Mouse (Mus musculus) limb, embryonic 11.5 days (tissue): ENCODE data around the gene Unc93a2. TPM values are rescaled to one million over a fixed set of nuclear protein-coding genes. Genes with fewer than 3 reads are reported as not detected.
"Not testable (repeated sequence)": the region's sequence is repeated elsewhere in the genome, so short reads cannot be mapped to it uniquely, and the experiment has no call there.

Source experiments
- ATAC-seq: fragments of 200-750 bp; cut with Nextera tagmentation; 2 replicates; pipeline ENCODE4 v1.8.0; 2017; ENCODE audit warnings: low read depth; ENCODE audit not compliant: insufficient number of reproducible peaks, low FRiP score, low TSS enrichment
- DNase-seq: peaks from one replicate; pipeline ENCODE4 v3.0.0-alpha.2; 2015; ENCODE audit warnings: low spot score
- H3K27ac ChIP-seq: fragments of 300-500 bp; sonication (generic); replicated peaks from 2 replicates; pipeline ENCODE4 v1.5.1; 2014; ENCODE audit warnings: low read depth, mild to moderate bottlenecking, low read length
- H3K27me3 ChIP-seq: fragments of 300-500 bp; sonication (generic); 2 replicates; pipeline ENCODE4 v1.6.1; 2014; ENCODE audit warnings: mild to moderate bottlenecking, low read length, mixed read lengths; ENCODE audit not compliant: control insufficient read depth, insufficient read depth
- H3K36me3 ChIP-seq: fragments of 300-500 bp; sonication (generic); 2 replicates; pipeline ENCODE4 v1.6.1; 2014; ENCODE audit warnings: mild to moderate bottlenecking, low read length, moderate library complexity, mixed read lengths; ENCODE audit not compliant: control insufficient read depth, insufficient read depth
- H3K4me1 ChIP-seq: fragments of 300-500 bp; sonication (generic); 2 replicates; pipeline ENCODE4 v1.6.1; 2014; ENCODE audit warnings: low read length, mixed read lengths; ENCODE audit not compliant: control insufficient read depth, insufficient read depth
- H3K4me2 ChIP-seq: fragments of 300-500 bp; sonication (generic); 2 replicates; pipeline ENCODE4 v1.6.1; 2014; ENCODE audit warnings: low read depth, mild to moderate bottlenecking, moderate library complexity; ENCODE audit not compliant: severe bottlenecking
- H3K4me3 ChIP-seq: fragments of 300-500 bp; sonication (generic); 2 replicates; pipeline ENCODE4 v1.5.1; 2014; ENCODE audit warnings: low read depth, low read length
- H3K9ac ChIP-seq: fragments of 300-500 bp; sonication (generic); 2 replicates; pipeline ENCODE4 v1.6.1; 2014; ENCODE audit warnings: mild to moderate bottlenecking, low read length
- H3K9me3 ChIP-seq: fragments of 300-500 bp; sonication (generic); 2 replicates; pipeline ENCODE4 v1.6.1; 2016; ENCODE audit warnings: low read length; ENCODE audit not compliant: control insufficient read depth
- WGBS: fragments of 180-500 bp; shearing (Covaris S2); extraction: QIAGEN DNeasy Blood & Tissue Kit; methylation state at CpG from one replicate; pipeline ENCODE4 v1.1.7; 2014; 5-methylcytosine and 5-hydroxymethylcytosine counted together
- polyA plus RNA-seq: library from polyadenylated mRNA; unstranded; fragments of >200 nt; fragmentation: Nextera tagmentation; extraction: Ambion mirVana; gene quantifications from 2 replicates; pipeline ENCODE4 v1.2.1, GENCODE M21; 2014

Unc93a2 gene
- polyA plus RNA-seq, 1 experiment from 2014 or later: not detected

DNA sequence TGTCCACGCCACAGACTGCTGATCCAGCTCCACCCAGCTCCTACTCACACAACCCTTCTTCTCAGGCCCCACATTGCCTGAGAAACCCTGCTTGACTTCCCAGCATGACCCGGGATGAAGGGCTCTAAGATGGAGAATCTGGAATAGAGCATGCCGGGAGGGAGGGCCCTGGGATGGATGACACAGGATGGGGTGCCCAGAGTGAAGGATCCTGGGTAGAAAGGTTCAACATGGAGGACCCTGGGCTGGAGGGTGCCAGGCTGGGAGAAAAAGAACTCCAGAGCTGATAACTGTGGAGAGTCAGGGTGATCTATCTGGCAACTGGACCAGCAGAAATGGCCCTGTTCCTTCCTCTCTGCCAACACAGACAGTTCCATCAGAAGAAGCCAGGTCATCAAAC, 19.6 kb downstream of the Unc93a2 start:
- H3K9me3 ChIP-seq, H3K9ac ChIP-seq, H3K4me1 ChIP-seq, ATAC-seq, DNase-seq, H3K36me3 ChIP-seq, H3K27me3 ChIP-seq, H3K4me2 ChIP-seq, H3K4me3 ChIP-seq, H3K27ac ChIP-seq: not testable (repeated sequence)
- WGBS: 100% methylated on average over 1 of the region's 3 CpGs

DNA sequence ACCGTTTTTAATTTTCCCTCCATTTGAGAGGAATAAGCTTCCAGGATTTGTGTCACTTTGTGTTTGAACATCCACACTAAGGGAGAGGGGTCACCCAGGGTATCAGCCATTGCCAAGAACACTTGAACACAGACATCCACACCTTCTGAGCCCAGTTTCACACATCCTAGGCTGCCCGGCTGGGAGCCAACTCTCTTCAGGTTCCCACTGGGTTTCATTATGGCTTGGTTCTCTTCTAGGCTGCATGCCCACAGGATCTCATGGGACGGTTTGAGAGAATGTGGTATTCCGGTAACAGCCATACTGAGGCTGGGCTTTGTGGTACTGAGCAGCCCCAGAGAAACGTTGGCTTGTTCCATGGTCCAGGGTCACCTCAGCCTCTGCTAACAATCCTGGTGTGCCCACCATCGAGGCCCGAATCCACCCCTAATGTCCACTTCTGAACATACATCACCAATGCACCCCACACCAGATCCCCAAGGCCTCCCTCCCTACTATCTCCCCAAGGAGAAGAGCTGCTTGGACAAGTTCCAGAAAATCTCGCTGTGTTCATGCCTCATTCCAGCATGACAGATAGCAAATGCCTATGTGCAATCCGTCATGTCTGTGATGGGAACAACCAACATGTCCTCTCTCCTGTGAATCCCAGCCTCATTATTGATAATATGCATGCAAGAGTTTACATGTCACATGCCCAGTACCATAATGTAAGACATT, 24.4 kb downstream of the Unc93a2 start:
- H3K9me3 ChIP-seq, H3K4me2 ChIP-seq, H3K36me3 ChIP-seq, H3K27me3 ChIP-seq, H3K27ac ChIP-seq, H3K9ac ChIP-seq, H3K4me1 ChIP-seq, DNase-seq, H3K4me3 ChIP-seq, ATAC-seq: not testable (repeated sequence)
- WGBS: 88% methylated on average over 9 of the region's 9 CpGs

DNA sequence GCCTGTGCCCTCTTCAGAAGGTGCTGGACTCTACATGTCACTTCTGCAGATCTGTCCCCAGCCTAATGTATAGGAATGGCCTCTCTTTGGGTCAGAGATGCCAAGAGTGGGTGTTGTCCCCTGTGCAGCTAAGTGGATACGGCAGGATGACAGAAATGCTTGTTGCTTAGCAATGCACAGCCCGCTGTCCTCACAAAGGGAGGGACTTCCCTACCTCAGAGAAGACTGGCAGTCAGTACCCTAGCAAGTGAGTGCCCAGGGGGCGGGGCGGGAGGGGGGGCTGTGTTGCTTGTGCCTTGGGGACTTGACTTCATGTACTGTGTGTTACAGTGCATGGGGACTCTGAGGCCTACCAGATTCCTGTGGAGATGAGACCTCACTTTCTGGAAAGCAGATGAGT, 25.5 kb downstream of the Unc93a2 start:
- not testable (repeated sequence) for H3K9me3 ChIP-seq, H3K27ac ChIP-seq, H3K4me1 ChIP-seq, H3K36me3 ChIP-seq, DNase-seq, H3K4me2 ChIP-seq, ATAC-seq, H3K4me3 ChIP-seq, H3K27me3 ChIP-seq, H3K9ac ChIP-seq
- WGBS: 90% methylated on average over 4 of the region's 4 CpGs

DNA sequence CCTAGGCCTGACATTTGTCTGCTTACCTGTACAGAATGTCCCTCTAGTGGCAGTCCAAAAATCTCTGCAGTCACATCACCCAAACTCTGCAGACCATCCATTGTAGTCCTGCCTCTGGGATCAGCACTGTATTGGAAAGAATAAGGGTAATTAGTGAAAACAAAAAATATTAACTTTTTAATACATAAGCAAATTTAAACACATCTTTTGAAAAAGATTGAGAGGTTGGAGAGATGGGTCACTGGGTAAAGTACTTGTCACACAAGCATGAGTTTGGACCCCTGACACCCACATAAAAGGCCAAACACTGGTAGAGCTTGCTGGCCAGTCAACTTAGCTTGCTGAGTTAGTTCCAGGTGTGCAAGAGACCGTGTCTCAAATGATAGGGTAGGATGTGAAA, 32.7 kb downstream of the Unc93a2 start, which contains the start of gene Ttll2:
Gene Ttll2 (minus strand): TSS at position 101 of the 400 bp plus-strand sequence.
- H3K9me3 ChIP-seq, H3K4me3 ChIP-seq, H3K36me3 ChIP-seq, DNase-seq, H3K4me2 ChIP-seq, H3K27me3 ChIP-seq, ATAC-seq, H3K4me1 ChIP-seq, H3K27ac ChIP-seq, H3K9ac ChIP-seq: not testable (repeated sequence)
- 100% methylated on average over 1 of the region's 1 CpGs for WGBS

DNA sequence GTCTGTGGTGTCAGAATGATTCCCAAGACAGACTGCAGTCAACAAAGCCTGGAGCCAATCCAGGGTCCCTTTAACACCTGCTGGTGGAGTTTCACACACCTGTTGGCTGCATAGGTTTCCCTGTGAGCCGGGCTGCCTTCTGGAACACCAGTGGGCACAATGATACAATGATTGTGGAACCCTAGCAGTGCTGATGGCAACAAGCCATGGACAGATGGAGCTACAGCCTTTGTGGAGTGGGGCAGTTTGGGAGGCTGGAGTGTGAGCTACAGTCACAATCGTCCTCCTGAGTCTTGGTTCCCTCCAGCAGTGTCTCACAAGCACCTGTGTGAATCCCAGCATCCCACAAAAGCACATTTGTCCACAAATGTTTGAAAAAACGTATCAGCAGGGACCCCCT, 36.5 kb downstream of the Unc93a2 start:
- H3K27ac ChIP-seq, H3K36me3 ChIP-seq, DNase-seq, H3K9me3 ChIP-seq, H3K4me1 ChIP-seq, H3K9ac ChIP-seq, H3K4me3 ChIP-seq, H3K4me2 ChIP-seq, H3K27me3 ChIP-seq, ATAC-seq: not testable (repeated sequence)
- WGBS: 60% methylated on average over 2 of the region's 3 CpGs

DNA sequence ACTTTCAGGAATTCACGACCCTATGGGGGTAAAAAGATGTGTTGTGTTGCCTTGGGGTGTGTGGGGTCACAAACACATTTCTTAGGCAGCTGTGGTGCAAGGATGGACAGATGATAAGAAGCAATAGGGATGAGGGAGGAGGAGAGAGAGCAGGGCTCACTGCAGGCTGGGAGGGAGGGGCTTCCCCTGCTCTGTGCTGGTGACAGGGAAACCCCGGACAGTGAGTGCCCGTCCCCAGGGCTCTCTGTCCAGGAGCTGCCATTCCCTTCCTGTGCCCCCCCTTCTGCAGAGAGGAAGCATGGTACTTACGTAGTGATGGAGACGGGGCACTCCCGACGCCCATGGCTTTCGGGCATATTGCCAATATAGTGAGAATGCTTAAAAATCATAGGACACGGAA, 47.9 kb downstream of the Unc93a2 start:
- not testable (repeated sequence) for H3K4me2 ChIP-seq, H3K36me3 ChIP-seq, H3K9me3 ChIP-seq, H3K9ac ChIP-seq, H3K27me3 ChIP-seq, ATAC-seq, DNase-seq, H3K27ac ChIP-seq, H3K4me1 ChIP-seq, H3K4me3 ChIP-seq
- WGBS: 85% methylated on average over 7 of the region's 9 CpGs

DNA sequence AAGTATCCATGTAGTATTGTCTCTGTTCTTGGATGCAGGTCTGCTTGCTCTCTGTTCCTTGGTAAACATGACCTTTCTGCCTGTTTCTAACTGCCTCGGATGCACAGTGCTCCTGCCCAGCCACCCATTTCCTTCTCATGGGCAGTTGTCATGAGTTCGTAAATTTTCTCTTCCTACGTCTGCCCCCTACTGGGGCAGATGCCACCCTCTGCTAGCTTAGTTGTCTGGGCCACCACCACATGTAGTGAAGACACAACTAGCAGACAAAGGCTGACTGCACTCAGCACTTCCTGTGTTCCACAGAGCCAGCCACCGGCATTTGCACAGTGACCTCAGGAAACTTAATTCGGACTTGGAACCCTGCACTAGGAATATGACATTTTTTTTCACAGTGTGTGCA, 52.5 kb downstream of the Unc93a2 start:
- ATAC-seq, H3K9ac ChIP-seq, DNase-seq, H3K36me3 ChIP-seq, H3K27ac ChIP-seq, H3K27me3 ChIP-seq, H3K4me2 ChIP-seq, H3K4me3 ChIP-seq, H3K9me3 ChIP-seq, H3K4me1 ChIP-seq: not testable (repeated sequence)
- 72% methylated on average over 2 of the region's 5 CpGs for WGBS

DNA sequence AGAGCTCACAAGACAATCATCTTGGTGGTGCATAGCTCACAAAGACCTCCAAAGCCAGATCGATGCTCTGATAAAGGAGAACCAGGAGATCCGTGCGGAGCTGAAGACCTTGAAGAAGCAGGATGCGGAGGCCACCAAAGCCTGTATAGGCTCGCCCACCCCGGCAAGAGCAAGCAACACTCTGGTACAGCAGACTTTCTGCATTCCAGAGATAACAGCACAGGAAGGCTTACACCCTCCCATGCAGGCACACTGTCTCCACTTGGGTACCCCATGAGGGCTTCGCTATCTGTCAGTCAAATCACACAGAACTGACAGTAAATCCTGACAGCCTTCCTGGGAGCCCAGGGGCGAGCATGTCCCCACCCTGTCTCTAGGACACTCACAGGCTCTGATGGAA, 58.8 kb downstream of the Unc93a2 start:
- ATAC-seq, H3K27ac ChIP-seq, H3K4me2 ChIP-seq, H3K9ac ChIP-seq, H3K4me3 ChIP-seq, DNase-seq, H3K27me3 ChIP-seq, H3K4me1 ChIP-seq, H3K9me3 ChIP-seq, H3K36me3 ChIP-seq: not testable (repeated sequence)
- 80% methylated on average over 4 of the region's 8 CpGs for WGBS

DNA sequence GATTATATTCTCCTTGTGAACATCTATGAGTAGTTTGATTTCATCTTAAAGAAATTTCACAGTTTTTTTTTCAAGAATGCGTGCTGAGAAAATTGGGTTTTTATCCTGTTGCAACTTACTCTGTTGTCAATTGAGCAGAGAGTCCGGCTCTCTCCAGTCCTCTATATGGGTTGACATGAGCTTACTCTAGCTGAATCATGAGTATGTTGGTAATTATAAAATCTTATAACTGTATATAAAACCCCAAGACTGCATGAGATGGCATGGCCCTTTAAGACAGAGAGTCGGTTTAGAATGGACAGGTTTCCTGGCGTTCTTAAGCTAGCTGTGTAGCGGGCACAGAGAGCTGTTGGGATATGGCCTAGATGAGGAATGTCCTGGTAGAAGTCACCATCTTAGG, 60.9 kb downstream of the Unc93a2 start, which contains the start of gene Tcp10a:
Gene Tcp10a (plus strand): TSS at position 301 of the 400 bp plus-strand sequence.
- not testable (repeated sequence) for H3K9ac ChIP-seq, ATAC-seq, H3K4me1 ChIP-seq, H3K9me3 ChIP-seq, H3K27ac ChIP-seq, DNase-seq, H3K4me3 ChIP-seq, H3K36me3 ChIP-seq, H3K4me2 ChIP-seq, H3K27me3 ChIP-seq
- 93% methylated on average over 3 of the region's 5 CpGs for WGBS
